Mouse (Mus musculus) stomach, embryonic 15.5 days (tissue): ENCODE results near the gene Gm21981. TPM values are rescaled to one million over a fixed set of nuclear protein-coding genes. Genes with fewer than 3 reads are reported as not detected.

Experiments
- ATAC-seq: fragments of 200-750 bp; cut with Nextera tagmentation; 2 replicates; pipeline ENCODE4 v1.8.0; 2017; ENCODE audit warnings: low read depth, moderate number of reproducible peaks, moderate TSS enrichment; ENCODE audit not compliant: insufficient read depth, low FRiP score
- H3K27ac ChIP-seq: fragments of 300-500 bp; sonication (generic); 2 replicates; pipeline ENCODE4 v1.5.1; 2015; ENCODE audit warnings: mild to moderate bottlenecking, inconsistent platforms
- H3K27me3 ChIP-seq: fragments of 300-500 bp; sonication (generic); replicated peaks from 2 replicates; pipeline ENCODE4 v1.6.1; 2015; ENCODE audit warnings: inconsistent platforms
- H3K36me3 ChIP-seq: fragments of 300-500 bp; sonication (generic); 2 replicates; pipeline ENCODE4 v1.6.1; 2015; ENCODE audit warnings: inconsistent platforms
- H3K4me1 ChIP-seq: fragments of 300-500 bp; sonication (generic); 2 replicates; pipeline ENCODE4 v1.6.1; 2015; ENCODE audit warnings: inconsistent platforms
- H3K4me2 ChIP-seq: fragments of 300-500 bp; sonication (generic); 2 replicates; pipeline ENCODE4 v1.6.1; 2015; ENCODE audit warnings: mild to moderate bottlenecking, inconsistent platforms
- H3K4me3 ChIP-seq: fragments of 300-500 bp; sonication (generic); replicated peaks from 2 replicates; pipeline ENCODE4 v1.5.1; 2015; ENCODE audit warnings: inconsistent platforms
- H3K9ac ChIP-seq: fragments of 300-500 bp; sonication (generic); 2 replicates; pipeline ENCODE4 v1.6.1; 2015; ENCODE audit warnings: inconsistent platforms
- H3K9me3 ChIP-seq: fragments of 300-500 bp; sonication (generic); 2 replicates; pipeline ENCODE4 v1.6.1; 2016; ENCODE audit warnings: inconsistent platforms
- WGBS: fragments of 180-500 bp; shearing (Covaris S2); methylation state at CpG from one replicate; pipeline ENCODE4 v1.1.7; 2015; 5-methylcytosine and 5-hydroxymethylcytosine counted together
- polyA plus RNA-seq: library from polyadenylated mRNA; unstranded; fragments of >200 nt; fragmentation: Nextera tagmentation; extraction: Ambion mirVana; gene quantifications from 2 replicates; pipeline ENCODE4 v1.2.1, GENCODE M21; 2015

The Gm21981 gene
- polyA plus RNA-seq, 1 experiment from 2014 or later, result 0.27 TPM

DNA sequence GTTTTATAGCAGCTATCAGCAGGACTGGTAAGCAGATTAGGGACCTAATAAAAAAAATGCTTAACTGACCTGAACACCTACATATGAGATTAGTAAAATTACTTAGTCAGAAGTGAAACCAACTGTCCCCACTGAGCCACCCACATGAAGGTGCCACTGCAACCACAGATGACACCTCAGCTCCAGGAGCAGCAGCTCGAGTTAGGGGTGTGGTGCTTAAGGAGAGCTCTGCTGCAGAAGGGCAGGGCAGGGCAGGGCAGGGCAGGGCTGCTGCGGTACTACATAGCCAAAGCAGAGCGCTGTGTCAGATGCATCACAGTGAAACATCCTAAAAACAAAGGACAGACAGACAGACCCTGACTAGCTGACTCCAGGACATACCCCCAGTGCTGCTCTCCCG lies 11.4 kb downstream of the Gm21981 start:
- Histone ChIP-seq H3K27ac (no peak overlapping the region), H3K4me2 (no peak overlapping the region), H3K36me3 (peaks cover 36% of the 10 kb centered on the region), H3K27me3 (no peaks in the 10 kb centered on the region), H3K9me3 (no peaks in the 10 kb centered on the region), H3K9ac (no peak overlapping the region), H3K4me1 (peaks cover 7% of the 10 kb centered on the region), H3K4me3 (no peak overlapping the region)
- ATAC-seq, result no peak
- WGBS, result 74% methylated on average over 4 of the region's 4 CpGs

DNA sequence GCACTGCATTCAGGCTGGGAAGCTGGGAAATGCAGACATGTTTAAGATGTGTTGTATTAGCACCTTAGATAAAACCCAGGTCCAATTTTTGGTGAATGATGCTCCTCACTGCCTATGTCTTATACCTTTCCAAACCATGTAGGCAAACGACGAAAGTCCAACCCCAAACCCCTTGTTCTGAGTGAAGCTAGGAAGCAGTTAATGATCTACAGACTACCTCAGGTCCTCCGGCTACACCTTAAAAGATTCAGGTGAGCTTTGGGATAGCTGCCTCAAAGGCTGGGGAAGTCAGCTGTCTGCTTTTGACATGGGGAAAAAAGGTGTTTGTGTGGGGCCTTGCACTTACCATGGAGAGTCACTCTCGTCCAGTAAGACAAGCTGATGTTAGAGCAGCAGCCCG lies 15.6 kb downstream of the Gm21981 start:
- no peaks in the 10 kb centered on the region for H3K27me3 ChIP-seq
- ATAC-seq, result no peak
- H3K9ac ChIP-seq, result no peak overlapping the region
- WGBS, result 69% methylated on average over 5 of the region's 5 CpGs
- 0 out of 2 replicates have a peak overlapping the region, but pooled peaks have one; percentile 18 for H3K27ac ChIP-seq
- no peak overlapping the region for H3K4me3 ChIP-seq
- H3K9me3 ChIP-seq, result no peaks in the 10 kb centered on the region
- H3K4me1 ChIP-seq, result no peaks in the 10 kb centered on the region
- peaks cover 14% of the 10 kb centered on the region for H3K36me3 ChIP-seq
- H3K4me2 ChIP-seq, result no peak overlapping the region

DNA sequence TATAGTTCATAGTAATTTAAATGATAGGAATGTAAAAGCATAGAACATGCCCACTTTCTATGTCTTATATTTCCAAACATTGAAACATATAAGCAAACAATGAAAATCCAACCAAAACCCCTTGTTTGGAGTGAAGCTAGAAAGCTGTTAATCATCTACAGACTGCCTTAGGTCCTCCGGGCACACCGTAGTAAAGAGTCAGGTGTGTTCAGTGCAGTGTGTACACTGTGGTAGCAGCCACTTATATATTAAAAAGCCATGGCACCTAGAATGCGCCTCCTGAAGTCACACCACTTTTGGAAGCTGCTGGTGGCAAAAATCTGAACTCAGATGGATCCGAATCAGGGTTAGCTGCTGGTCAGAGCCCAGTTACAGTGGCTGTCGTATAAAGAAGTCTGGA lies 16.0 kb downstream of the Gm21981 start:
- ATAC-seq, result 0 out of 2 replicates have a peak, but pooled peaks have one; percentile 60
- Histone ChIP-seq H3K9me3 (no peaks in the 10 kb centered on the region), H3K4me3 (no peak overlapping the region), H3K9ac (no peak overlapping the region), H3K27ac (0 out of 2 replicates have a peak overlapping the region, but pooled peaks have one; percentile 18), H3K27me3 (no peaks in the 10 kb centered on the region), H3K4me1 (no peaks in the 10 kb centered on the region), H3K4me2 (no peak overlapping the region), H3K36me3 (peaks cover 14% of the 10 kb centered on the region)
- WGBS, result 69% methylated on average over 5 of the region's 5 CpGs

GRCm38 (mm10) chr17:47676581-47676980 lies 17.7 kb downstream of the Gm21981 start:
- ATAC-seq, result no peak
- H3K9ac ChIP-seq, result no peak overlapping the region
- WGBS, result 23% methylated on average over 9 of the region's 9 CpGs
- H3K9me3 ChIP-seq, result no peaks in the 10 kb centered on the region
- H3K27me3 ChIP-seq, result no peaks in the 10 kb centered on the region
- peaks cover 9% of the 10 kb centered on the region for H3K36me3 ChIP-seq
- no peak overlapping the region for H3K27ac ChIP-seq
- no peak overlapping the region for H3K4me3 ChIP-seq
- H3K4me2 ChIP-seq, result no peak overlapping the region
- H3K4me1 ChIP-seq, result peaks cover 8% of the 10 kb centered on the region

GRCm38 (mm10) chr17:47672311-47673111 lies 21.7 kb downstream of the Gm21981 start:
- no peak overlapping the region; the same call in 1 of the 2 replicates for H3K27ac ChIP-seq
- peaks cover 8% of the 10 kb centered on the region for H3K4me1 ChIP-seq
- H3K4me3 ChIP-seq, result peak overlapping the region; percentile 44
- no peaks in the 10 kb centered on the region for H3K9me3 ChIP-seq
- H3K4me2 ChIP-seq, result peak overlapping the region; percentile 89
- no peaks in the 10 kb centered on the region for H3K36me3 ChIP-seq
- WGBS, result 7% methylated on average over 67 of the region's 68 CpGs
- H3K27me3 ChIP-seq, result no peaks in the 10 kb centered on the region
- H3K9ac ChIP-seq, result no peak overlapping the region
- peak; percentile 78; the same call in 1 of the 2 replicates for ATAC-seq

DNA sequence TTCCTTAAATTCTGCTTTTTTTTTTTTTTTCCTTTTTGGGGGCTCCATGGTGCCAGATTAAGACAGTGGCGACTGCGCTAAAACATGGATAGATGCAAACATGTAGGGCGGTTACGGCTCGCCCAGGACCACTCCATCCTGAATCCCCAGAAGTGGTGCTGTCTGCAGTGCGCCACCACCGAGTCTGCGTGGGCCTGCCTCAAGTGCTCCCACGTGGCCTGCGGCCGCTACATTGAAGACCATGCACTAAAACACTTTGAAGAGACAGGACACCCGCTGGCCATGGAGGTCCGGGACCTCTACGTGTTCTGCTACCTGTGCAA lies 22.3 kb downstream of the Gm21981 start:
- H3K9me3 ChIP-seq, result no peaks in the 10 kb centered on the region
- peak overlapping the region; percentile 89 for H3K4me2 ChIP-seq
- H3K27ac ChIP-seq, result no peak overlapping the region
- H3K36me3 ChIP-seq, result no peaks in the 10 kb centered on the region
- no peaks in the 10 kb centered on the region for H3K27me3 ChIP-seq
- H3K9ac ChIP-seq, result no peak overlapping the region
- peak overlapping the region; percentile 44 for H3K4me3 ChIP-seq
- WGBS, result 29% methylated on average over 14 of the region's 14 CpGs
- H3K4me1 ChIP-seq, result peaks cover 8% of the 10 kb centered on the region
- ATAC-seq, result 0 out of 2 replicates have a peak, but pooled peaks have one; percentile 27

DNA sequence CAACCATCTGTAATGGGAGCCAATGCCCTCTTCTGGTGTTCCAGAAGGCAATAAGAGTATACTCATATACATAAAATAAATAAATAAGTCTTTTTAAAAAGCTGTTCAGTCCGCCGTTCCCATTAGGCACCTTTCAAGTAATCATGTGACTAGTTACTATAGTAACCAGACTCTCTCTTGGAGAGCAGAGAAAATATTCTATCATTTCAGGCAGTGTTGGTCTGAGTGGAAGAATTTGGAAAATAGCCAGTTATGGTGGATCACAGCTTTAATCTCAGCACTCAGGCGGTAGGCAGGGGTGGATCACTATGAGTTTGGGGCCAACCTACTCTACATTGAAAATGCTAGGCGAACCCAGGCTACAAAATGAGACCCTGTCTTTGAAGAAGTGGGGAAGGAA lies 25.1 kb downstream of the Gm21981 start:
- Histone ChIP-seq H3K4me2 (no peak overlapping the region), H3K9me3 (no peaks in the 10 kb centered on the region), H3K9ac (no peak overlapping the region), H3K27ac (no peak overlapping the region), H3K4me1 (peaks cover 8% of the 10 kb centered on the region), H3K4me3 (no peak overlapping the region), H3K36me3 (no peaks in the 10 kb centered on the region), H3K27me3 (no peaks in the 10 kb centered on the region)
- 58% methylated on average over 4 of the region's 4 CpGs for WGBS
- ATAC-seq, result no peak

- ATAC-seq, result no peak
- Histone ChIP-seq H3K9ac (no peak overlapping the region), H3K4me1 (no peaks in the 10 kb centered on the region), H3K9me3 (no peaks in the 10 kb centered on the region), H3K36me3 (no peaks in the 10 kb centered on the region), H3K27me3 (no peaks in the 10 kb centered on the region), H3K4me3 (no peak overlapping the region), H3K27ac (no peak overlapping the region), H3K4me2 (no peak overlapping the region)
- WGBS, result 83% methylated on average over 7 of the region's 7 CpGs
Observed at GRCm38 (mm10) chr17:47664474-47664873, 29.8 kb downstream of the Gm21981 start.

GRCm38 (mm10) chr17:47663009-47663713 lies 31.1 kb downstream of the Gm21981 start:
- H3K36me3 ChIP-seq, result no peaks in the 10 kb centered on the region
- no peak overlapping the region for H3K9ac ChIP-seq
- no peaks in the 10 kb centered on the region for H3K9me3 ChIP-seq
- H3K27me3 ChIP-seq, result no peaks in the 10 kb centered on the region
- 0 out of 2 replicates have a peak, but pooled peaks have one; percentile 35 for ATAC-seq
- no peak overlapping the region for H3K4me3 ChIP-seq
- no peaks in the 10 kb centered on the region for H3K4me1 ChIP-seq
- 69% methylated on average over 9 of the region's 9 CpGs for WGBS
- H3K27ac ChIP-seq, result no peak overlapping the region
- no peak overlapping the region for H3K4me2 ChIP-seq

DNA sequence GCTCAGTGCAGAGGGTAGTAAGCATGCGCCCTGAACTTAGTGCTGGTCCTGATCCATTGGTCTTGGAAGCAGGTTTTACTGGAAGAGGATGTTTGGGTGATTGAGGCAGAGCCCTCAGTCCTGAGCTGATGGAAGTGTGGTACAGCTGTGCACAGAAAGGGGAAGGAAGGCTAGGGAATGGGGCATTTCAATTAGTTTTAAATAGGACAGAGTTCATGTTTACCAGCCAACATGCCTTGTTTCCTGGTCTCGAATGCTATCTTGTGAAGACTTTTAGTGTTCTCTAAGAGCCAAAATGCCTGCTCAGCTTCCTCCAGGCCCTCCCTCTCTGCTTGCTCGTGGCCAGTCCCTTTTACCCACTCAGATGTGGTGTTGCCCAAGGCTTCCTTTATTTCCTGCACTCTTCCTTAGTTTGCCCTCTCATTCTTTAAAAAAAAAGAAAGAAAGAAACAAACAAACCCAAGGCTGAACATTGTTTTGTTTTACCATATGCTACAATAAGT lies 35.5 kb downstream of the Gm21981 start:
- Histone ChIP-seq H3K27ac (no peak overlapping the region), H3K36me3 (no peaks in the 10 kb centered on the region), H3K4me2 (no peak overlapping the region), H3K4me1 (no peaks in the 10 kb centered on the region), H3K9ac (no peak overlapping the region), H3K9me3 (no peaks in the 10 kb centered on the region), H3K27me3 (no peaks in the 10 kb centered on the region), H3K4me3 (no peak overlapping the region)
- no peak for ATAC-seq
- WGBS, result 67% methylated on average over 3 of the region's 3 CpGs

- no peaks in the 10 kb centered on the region for H3K4me1 ChIP-seq
- no peak overlapping the region for H3K4me3 ChIP-seq
- no peak overlapping the region for H3K4me2 ChIP-seq
- no peak overlapping the region for H3K9ac ChIP-seq
- no peaks in the 10 kb centered on the region for H3K36me3 ChIP-seq
- no peak overlapping the region for H3K27ac ChIP-seq
- no peaks in the 10 kb centered on the region for H3K9me3 ChIP-seq
- no peaks in the 10 kb centered on the region for H3K27me3 ChIP-seq
- 69% methylated on average over 4 of the region's 4 CpGs for WGBS
- ATAC-seq, result no peak
Observed at GRCm38 (mm10) chr17:47657901-47658300, 36.4 kb downstream of the Gm21981 start.

DNA sequence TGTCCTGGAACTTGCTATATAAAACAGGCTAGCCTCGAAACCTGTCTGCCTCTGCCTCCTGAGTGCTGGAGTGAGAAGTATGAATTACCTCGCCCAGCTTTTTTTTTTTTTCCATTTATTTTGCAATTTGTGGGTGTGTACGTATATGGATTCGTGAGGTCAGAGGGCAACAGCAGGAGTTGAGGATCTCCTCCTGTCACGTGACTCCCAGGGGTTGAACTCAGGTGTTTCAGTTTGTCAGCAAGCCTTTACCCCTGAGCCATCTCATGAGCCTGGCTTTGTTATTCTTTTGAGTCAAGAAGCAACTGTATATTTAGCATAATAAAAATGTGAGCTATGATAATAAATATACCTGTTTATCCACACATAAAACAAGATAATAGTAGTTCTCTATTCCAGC lies 38.6 kb downstream of the Gm21981 start:
- H3K36me3 ChIP-seq, result no peaks in the 10 kb centered on the region
- no peaks in the 10 kb centered on the region for H3K27me3 ChIP-seq
- no peaks in the 10 kb centered on the region for H3K9me3 ChIP-seq
- 72% methylated on average over 5 of the region's 5 CpGs for WGBS
- H3K27ac ChIP-seq, result no peak overlapping the region
- no peak overlapping the region for H3K9ac ChIP-seq
- H3K4me3 ChIP-seq, result no peak overlapping the region
- H3K4me2 ChIP-seq, result no peak overlapping the region
- no peaks in the 10 kb centered on the region for H3K4me1 ChIP-seq
- no peak for ATAC-seq
